Mouse (Mus musculus) liver, adult (tissue): ENCODE results near the gene Traf3ip1.

ENCODE experiments used
- GATA4 ChIP-seq: IDR thresholded peaks from 2 replicates; pipeline ENCODE4 v1.6.1; 2014; ENCODE audit warnings: mild to moderate bottlenecking, low read length; ENCODE audit not compliant: insufficient replicate concordance

The Traf3ip1 gene

GRCm38 (mm10) chr1:91495321-91495720 is 874 bp downstream of the Traf3ip1 start:
- no peak for TF ChIP-seq GATA4

- TF ChIP-seq GATA4, result no peak
These were observed 4.1 kb downstream of the Traf3ip1 start for GRCm38 (mm10) chr1:91498579-91498978.

GRCm38 (mm10) chr1:91504615-91505014 is 10.2 kb downstream of the Traf3ip1 start:
- no peak for TF ChIP-seq GATA4

GRCm38 (mm10) chr1:91514916-91515315 is 20.5 kb downstream of the Traf3ip1 start:
- no peak for TF ChIP-seq GATA4

- no peak for TF ChIP-seq GATA4
These were observed 21.2 kb downstream of the Traf3ip1 start for GRCm38 (mm10) chr1:91515642-91516041.

- no peak for TF ChIP-seq GATA4
These were observed 29.3 kb downstream of the Traf3ip1 start for GRCm38 (mm10) chr1:91523759-91524158.

GRCm38 (mm10) chr1:91525838-91526237 is 31.4 kb downstream of the Traf3ip1 start:
- no peak for TF ChIP-seq GATA4

GRCm38 (mm10) chr1:91530166-91530565 is 35.7 kb downstream of the Traf3ip1 start:
- TF ChIP-seq GATA4, result no peak

GRCm38 (mm10) chr1:91532243-91532642 is 37.8 kb downstream of the Traf3ip1 start:
- no peak for TF ChIP-seq GATA4

GRCm38 (mm10) chr1:91532892-91533291 is 38.4 kb downstream of the Traf3ip1 start:
- TF ChIP-seq GATA4, result no peak

- no peak for TF ChIP-seq GATA4
These were observed 39.0 kb downstream of the Traf3ip1 start for GRCm38 (mm10) chr1:91533483-91533882.

GRCm38 (mm10) chr1:91533961-91534723 is 39.7 kb downstream of the Traf3ip1 start:
- TF ChIP-seq GATA4, result no peak

- TF ChIP-seq GATA4, result no peak
These were observed 43.5 kb downstream of the Traf3ip1 start for GRCm38 (mm10) chr1:91537786-91538569.

GRCm38 (mm10) chr1:91538570-91538929 is 44.1 kb downstream of the Traf3ip1 start:
- TF ChIP-seq GATA4, result no peak

GRCm38 (mm10) chr1:91539246-91539645 is 44.8 kb downstream of the Traf3ip1 start:
- no peak for TF ChIP-seq GATA4

- no peak for TF ChIP-seq GATA4
These were observed 45.3 kb downstream of the Traf3ip1 start for GRCm38 (mm10) chr1:91539704-91540270.
